Mouse (Mus musculus) cerebellum, adult 11-12 months (tissue): Measurements from ENCODE around the gene Gzmf.
"Not testable (repeated sequence)": the region's sequence is repeated elsewhere in the genome, so short reads cannot be mapped to it uniquely, and the experiment has no call there.

Experiments
- DNase-seq: peaks from one replicate; pipeline ENCODE4 v3.0.0; 2022

Gene Gzmf

DNA sequence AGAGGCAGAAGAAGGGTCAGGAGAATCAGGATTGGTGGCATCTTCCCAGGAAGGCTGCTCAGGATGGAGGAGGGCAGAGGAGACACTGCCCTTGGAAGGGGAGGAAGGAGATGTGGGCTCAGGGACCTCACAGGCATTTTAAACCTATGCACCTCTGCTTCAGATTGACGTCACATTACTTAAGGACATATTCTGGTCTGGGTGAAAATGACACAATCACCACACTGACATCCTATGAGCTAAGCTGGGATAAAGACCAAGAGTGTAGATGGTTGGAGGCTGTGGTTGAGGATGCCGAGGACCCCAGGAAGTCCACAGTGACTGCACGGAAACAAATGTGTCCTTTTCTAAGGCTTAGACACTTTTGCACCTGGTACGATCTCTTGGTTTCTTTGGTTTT, at the start of gene Gzmf:
Gene Gzmf, minus strand, starts transcription at position 101 of the 400 bp plus-strand sequence.
- DNase-seq, result no peak

DNA sequence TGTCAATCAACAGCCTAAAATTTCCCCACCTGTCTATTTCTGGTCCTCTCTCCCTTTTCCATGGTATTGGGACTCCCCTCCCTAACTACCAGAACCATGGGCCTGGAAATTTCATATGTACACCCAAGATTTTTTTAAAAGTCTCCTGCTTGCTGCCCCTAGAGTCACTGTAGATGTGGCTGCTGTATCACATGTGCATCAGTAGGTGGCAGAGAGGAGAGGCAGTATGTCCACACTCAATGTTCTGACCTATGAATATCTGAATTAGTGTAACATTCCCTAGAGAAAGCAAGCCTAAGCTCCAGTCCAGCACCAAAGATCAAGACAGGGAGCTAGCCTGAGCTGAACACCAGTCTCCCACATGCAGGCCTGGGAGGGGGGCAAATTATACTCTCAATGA, 29.2 kb upstream of the Gzmf start:
- no peak for DNase-seq

GRCm38 (mm10) chr14:56234556-56234955, 23.3 kb upstream of the Gzmf start, which contains the start of gene Gzmc:
Gene Gzmc (minus strand): TSS chr14:56234656.
- DNase-seq, result no peak

DNA sequence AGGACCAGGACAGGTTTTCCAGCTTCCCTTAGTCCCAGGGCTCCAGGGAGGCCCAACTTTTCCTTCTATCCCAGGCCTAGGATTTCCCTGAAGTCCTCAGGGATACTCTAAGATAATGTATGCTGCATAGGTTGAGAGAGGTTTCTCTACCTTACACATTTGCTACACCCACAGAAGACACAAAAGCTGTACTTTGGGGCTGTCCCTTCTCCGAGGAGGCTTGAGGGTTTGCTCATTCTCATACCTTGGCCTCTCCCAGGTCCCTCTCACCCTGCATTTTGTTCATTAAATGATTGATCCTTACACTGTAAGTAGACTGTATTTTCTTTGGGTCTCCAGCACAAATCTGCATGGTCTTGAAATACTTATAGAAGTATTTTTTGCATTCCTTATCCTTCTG, 5.6 kb downstream of the Gzmf start:
- no peak for DNase-seq

DNA sequence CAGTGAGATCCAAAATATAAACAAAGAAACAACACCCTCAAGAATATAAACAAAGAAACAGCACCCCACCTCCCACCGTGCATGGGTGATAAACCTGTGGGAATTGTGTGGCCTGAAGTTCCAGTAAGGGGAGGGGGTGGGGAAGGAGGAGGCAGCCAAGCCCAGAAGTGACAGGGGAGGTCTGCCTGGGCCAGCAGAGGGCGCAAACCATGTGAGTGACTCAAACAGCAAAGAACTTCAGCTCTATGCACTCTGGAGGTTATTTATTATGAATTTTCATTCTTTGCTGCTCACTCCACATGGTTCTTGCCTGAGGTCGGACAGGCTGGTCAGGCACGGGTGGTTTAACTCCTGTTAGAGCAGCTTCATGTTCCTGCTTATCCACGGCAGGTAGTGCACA, 6.2 kb downstream of the Gzmf start:
- not testable (repeated sequence) for DNase-seq

DNA sequence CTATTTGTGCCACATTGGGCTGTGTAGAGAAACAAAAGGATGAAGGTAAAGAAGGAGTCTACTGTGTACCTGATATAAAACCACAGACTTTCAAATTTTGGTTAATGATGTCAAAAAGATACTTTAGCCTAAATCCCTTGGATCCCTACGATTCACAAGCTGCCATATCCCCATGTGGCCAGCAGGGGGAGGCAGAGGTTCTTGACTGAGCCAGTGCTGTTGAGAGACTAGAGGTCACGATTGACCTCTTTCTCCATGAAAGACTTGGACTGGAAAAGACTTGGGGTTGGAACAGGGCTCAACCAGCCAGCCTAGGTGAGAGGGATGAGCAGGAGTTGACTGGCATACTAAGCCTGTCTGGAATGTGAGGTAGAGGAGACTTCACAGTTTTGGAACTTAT, 7.2 kb downstream of the Gzmf start:
- peak; percentile 18 for DNase-seq

GRCm38 (mm10) chr14:56186946-56187345, 24.3 kb downstream of the Gzmf start:
- no peak for DNase-seq

DNA sequence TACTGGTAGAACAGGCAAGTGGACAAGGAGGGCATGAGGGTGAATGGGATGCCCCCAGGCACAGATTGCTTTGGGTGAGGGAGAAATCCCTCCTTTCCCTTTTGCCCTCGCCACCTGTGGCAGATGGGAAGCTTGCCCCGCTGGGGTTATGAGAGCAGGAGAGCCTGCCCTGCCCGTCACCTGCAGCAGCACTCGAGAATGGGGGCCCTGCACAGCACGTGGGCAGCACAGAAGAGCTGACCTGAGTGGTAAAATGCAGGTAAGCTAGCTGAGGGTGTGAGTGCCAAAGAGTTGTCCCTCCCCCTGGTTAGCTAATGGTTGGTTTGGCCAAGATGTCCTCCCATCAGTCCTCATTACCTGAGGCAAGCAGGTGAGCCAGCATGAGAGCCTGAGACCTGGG, 24.7 kb downstream of the Gzmf start:
- no peak for DNase-seq

DNA sequence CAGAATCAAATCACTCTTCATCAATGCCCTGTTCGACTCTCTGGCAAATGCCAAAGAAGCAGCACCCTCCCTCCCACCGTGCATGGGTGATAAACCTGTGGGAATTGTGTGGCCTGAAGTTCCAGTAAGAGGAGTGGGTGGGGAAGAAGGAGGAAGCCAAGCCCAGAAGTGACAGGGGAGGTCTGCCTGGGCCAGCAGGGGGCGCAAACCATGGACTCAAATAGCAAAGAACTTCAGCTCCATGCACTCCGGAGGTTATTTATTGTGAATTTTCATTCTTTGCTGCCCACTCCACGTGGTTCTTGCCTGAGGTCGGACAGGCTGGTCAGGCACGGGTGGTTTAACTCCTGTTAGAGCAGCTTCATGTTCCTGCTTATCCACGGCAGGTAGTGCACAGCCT, 33.6 kb downstream of the Gzmf start:
- not testable (repeated sequence) for DNase-seq

DNA sequence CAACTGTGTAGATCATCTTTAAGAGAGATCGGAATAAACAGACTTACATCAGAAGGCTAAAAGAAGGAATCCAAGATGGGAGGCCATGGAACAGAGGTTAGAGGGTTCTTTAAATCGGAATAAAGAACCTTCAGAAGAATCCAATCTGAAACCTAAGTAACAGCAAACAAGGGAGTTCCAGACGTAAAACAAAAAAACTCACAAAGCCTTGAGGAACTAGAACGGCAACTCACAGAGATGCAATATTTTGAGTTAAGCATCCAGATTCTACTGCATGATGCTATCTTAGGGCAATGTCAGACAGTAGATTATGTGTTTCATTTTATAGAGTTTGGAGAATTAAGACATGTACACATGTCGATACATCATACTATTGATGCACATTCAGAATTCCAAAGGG, 36.7 kb downstream of the Gzmf start, which contains the start of gene Gzmn:
Gene Gzmn, minus strand, starts transcription at position 101 of the 400 bp plus-strand sequence.
- no peak for DNase-seq

- peak; percentile 51 for DNase-seq
These were observed 37.8 kb downstream of the Gzmf start for GRCm38 (mm10) chr14:56173396-56173795.

DNA sequence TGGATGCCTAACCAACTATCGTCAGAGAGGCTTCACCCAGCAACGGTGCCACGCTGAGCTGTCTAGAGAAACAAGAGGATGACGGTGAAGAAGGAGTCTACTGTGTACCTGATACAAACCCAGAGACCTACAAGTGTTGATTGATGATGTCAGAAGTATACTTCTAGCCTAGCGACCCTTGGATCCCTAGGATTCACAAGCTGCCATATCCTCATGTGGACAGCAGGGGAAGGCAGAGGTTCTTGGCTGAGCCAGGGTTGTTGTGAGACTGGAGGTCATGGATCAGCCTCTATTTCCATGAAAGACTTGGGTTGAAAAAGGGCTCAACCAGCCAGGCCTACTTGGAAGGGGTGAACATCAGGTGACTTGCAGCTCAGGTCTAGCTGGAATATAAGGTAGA, 38.5 kb downstream of the Gzmf start:
- no peak for DNase-seq

- DNase-seq, result no peak
These were observed 43.2 kb downstream of the Gzmf start for GRCm38 (mm10) chr14:56168009-56168408.

DNA sequence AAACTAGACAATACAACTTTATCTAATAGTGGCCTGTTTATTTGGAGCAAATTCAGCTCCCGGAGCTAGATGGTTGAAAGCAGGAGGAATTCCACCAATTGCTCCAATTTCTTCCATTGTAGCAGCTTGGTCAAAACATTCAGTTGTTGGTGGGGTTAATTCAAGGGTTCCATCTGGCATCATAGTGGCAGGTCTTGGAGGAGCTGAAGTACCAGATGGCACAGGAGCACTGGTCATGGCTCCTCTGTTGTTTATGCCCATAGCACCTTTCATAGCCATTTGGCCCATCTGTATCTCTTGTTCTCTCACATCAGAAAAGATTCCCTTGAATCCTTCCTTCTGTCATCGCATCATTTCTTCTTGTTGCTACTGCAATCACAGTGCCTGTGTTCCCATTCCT, 49.1 kb downstream of the Gzmf start:
- peak; percentile 77 for DNase-seq

DNA sequence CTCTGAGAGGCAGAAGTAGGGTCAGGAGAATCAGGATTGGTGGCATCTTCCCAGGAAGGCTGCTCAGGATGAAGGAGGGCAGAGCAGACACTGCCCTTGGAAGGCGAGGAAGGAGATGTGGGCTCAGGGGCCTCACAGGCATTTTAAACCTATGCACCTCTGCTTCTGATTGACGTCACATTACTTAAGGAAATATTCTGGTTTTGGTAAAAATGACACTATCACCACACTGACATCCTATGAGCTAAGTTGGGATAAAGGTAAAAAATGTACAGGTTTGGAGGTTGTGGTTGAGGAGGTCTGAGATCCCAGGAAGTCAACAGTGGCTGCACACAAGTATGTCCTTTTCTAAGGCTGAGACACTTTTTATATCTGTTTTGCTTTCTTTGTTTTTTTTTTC, 51.7 kb downstream of the Gzmf start, which contains the start of gene Gzmg:
Gene Gzmg, minus strand, starts transcription at position 101 of the 400 bp plus-strand sequence.
- not testable (repeated sequence) for DNase-seq

GRCm38 (mm10) chr14:56155340-56155739, 55.9 kb downstream of the Gzmf start:
- no peak for DNase-seq
